26 mouse cellular contexts compared by ENCODE assay signal in genomic region chr11:117288765-117289164, GRCm38 (mm10).
DNase-seq lines count a peak whose midpoint lies in the region; ATAC-seq and TF ChIP-seq lines count a peak whose summit lies in the region.
"Had no signal": no experiment of that assay in that cellular context is flagged by ENCODE, and none has a peak within 500 bp of the region (broad histone marks: within the 10 kb centered on the region; RNA-seq: fewer than 3 reads in every experiment).

No protein-coding gene starts in this region.

- H3K27ac ChIP-seq in forebrain, embryonic 12.5 days = 0 out of 2 replicates have a peak overlapping the region, but pooled peaks have one; percentile 13
- H3K27ac ChIP-seq in forebrain, postnatal 0 days (ENCODE audit: low read depth, low read length) = no peak overlapping the region
- 0 out of 2 replicates have a peak overlapping the region, but pooled peaks have one; percentile 8 for H3K27ac ChIP-seq in hindbrain, embryonic 13.5 days
- no peak overlapping the region for H3K27ac ChIP-seq in hindbrain, embryonic 14.5 days
- H3K27ac ChIP-seq in embryonic facial prominence, embryonic 13.5 days = peak overlapping the region; percentile 11; the same call in 1 of the 2 replicates
- H3K27ac ChIP-seq: heart, embryonic 15.5 days had no signal

- H3K9me3 ChIP-seq in forebrain, embryonic 12.5 days = no peaks in the 10 kb centered on the region
- no peaks in the 10 kb centered on the region for H3K9me3 ChIP-seq in forebrain, postnatal 0 days (ENCODE audit: low read length)
- no peaks in the 10 kb centered on the region for H3K9me3 ChIP-seq in hindbrain, embryonic 13.5 days
- no peaks in the 10 kb centered on the region for H3K9me3 ChIP-seq in hindbrain, embryonic 14.5 days (ENCODE audit: control insufficient read depth, low read length)
- H3K9me3 ChIP-seq in embryonic facial prominence, embryonic 13.5 days = no peaks in the 10 kb centered on the region
- H3K9me3 ChIP-seq: G1E; heart, embryonic 12.5 days; heart, embryonic 15.5 days had no signal

- DNase-seq in forebrain, postnatal 0 days = no peak
- DNase-seq in hindbrain, embryonic 14.5 days (ENCODE audit: low spot score) = no peak
- peak; percentile 30 for DNase-seq in thymus, postnatal 14 days
- no peak for DNase-seq in thymus, postnatal 36 days
- DNase-seq in MN1 (ENCODE audit: low spot score) = no peak
- DNase-seq: adrenal gland, adult 2 months; adrenal gland, postnatal 14 days; B cell, adult 2 months; cerebellum, adult 11 months; cerebellum, adult 2 months; cerebellum, adult 9-11 months; cerebellum, postnatal 25 days; gastrocnemius, postnatal 25 days; heart, postnatal 36 days; kidney, adult 18-20 months had no signal

- no peak for ATAC-seq in forebrain, embryonic 12.5 days (ENCODE audit: low FRiP score)
- no peak for ATAC-seq in forebrain, postnatal 0 days
- no peak for ATAC-seq in hindbrain, embryonic 13.5 days (ENCODE audit: low FRiP score)
- ATAC-seq in hindbrain, embryonic 14.5 days (ENCODE audit: low FRiP score) = no peak
- no peak for ATAC-seq in embryonic facial prominence, embryonic 13.5 days (ENCODE audit: insufficient number of reproducible peaks, insufficient read depth, low FRiP score, low TSS enrichment, low read depth)
- ATAC-seq: forebrain, embryonic 14.5 days; hindbrain, embryonic 16.5 days; inflammation-experienced regulatory T-cells, adult 6 months; intestine, embryonic 16.5 days had no signal

- peaks cover 22% of the 10 kb centered on the region for H3K4me1 ChIP-seq in forebrain, embryonic 12.5 days
- no peaks in the 10 kb centered on the region for H3K4me1 ChIP-seq in forebrain, postnatal 0 days (ENCODE audit: insufficient read depth)
- H3K4me1 ChIP-seq in hindbrain, embryonic 13.5 days (replicated peaks) = peaks cover 28% of the 10 kb centered on the region
- peaks cover 15% of the 10 kb centered on the region; the same call in 1 of the 2 replicates for H3K4me1 ChIP-seq in hindbrain, embryonic 14.5 days (replicated peaks; ENCODE audit: control insufficient read depth, insufficient read depth, low read length)
- H3K4me1 ChIP-seq in embryonic facial prominence, embryonic 13.5 days = peaks cover 57% of the 10 kb centered on the region

- H3K4me2 ChIP-seq in forebrain, embryonic 12.5 days = no peak overlapping the region
- H3K4me2 ChIP-seq in forebrain, postnatal 0 days (ENCODE audit: low read depth) = no peak overlapping the region
- no peak overlapping the region for H3K4me2 ChIP-seq in hindbrain, embryonic 13.5 days
- no peak overlapping the region for H3K4me2 ChIP-seq in hindbrain, embryonic 14.5 days (replicated peaks)
- no peak overlapping the region for H3K4me2 ChIP-seq in embryonic facial prominence, embryonic 13.5 days
- H3K4me2 ChIP-seq: heart, embryonic 12.5 days; heart, embryonic 15.5 days had no signal

- no peaks in the 10 kb centered on the region for H3K27me3 ChIP-seq in forebrain, embryonic 12.5 days
- H3K27me3 ChIP-seq in forebrain, postnatal 0 days (ENCODE audit: insufficient read depth, low read length) = no peaks in the 10 kb centered on the region
- no peaks in the 10 kb centered on the region for H3K27me3 ChIP-seq in hindbrain, embryonic 13.5 days
- no peaks in the 10 kb centered on the region for H3K27me3 ChIP-seq in hindbrain, embryonic 14.5 days (ENCODE audit: control insufficient read depth, insufficient read depth, low read length)
- H3K27me3 ChIP-seq in embryonic facial prominence, embryonic 13.5 days = no peaks in the 10 kb centered on the region
- H3K27me3 ChIP-seq: CH12.LX; heart, embryonic 12.5 days; heart, embryonic 15.5 days had no signal

- H3K9ac ChIP-seq in forebrain, embryonic 12.5 days = no peak overlapping the region
- H3K9ac ChIP-seq in forebrain, postnatal 0 days = no peak overlapping the region
- H3K9ac ChIP-seq in hindbrain, embryonic 13.5 days = no peak overlapping the region
- H3K9ac ChIP-seq in hindbrain, embryonic 14.5 days = no peak overlapping the region
- no peak overlapping the region for H3K9ac ChIP-seq in embryonic facial prominence, embryonic 13.5 days
- H3K9ac ChIP-seq: heart, embryonic 12.5 days; heart, embryonic 15.5 days had no signal

- 87% methylated on average over 8 of the region's 8 CpGs for WGBS in forebrain, embryonic 12.5 days
- WGBS in forebrain, postnatal 0 days = 90% methylated on average over 8 of the region's 8 CpGs
- 74% methylated on average over 8 of the region's 8 CpGs for WGBS in hindbrain, embryonic 13.5 days
- WGBS in hindbrain, embryonic 14.5 days = 81% methylated on average over 8 of the region's 8 CpGs
- WGBS in embryonic facial prominence, embryonic 13.5 days = 47% methylated on average over 8 of the region's 8 CpGs

- no peak for TF ChIP-seq CTCF in forebrain, postnatal 0 days (IDR thresholded peaks at IDR 0.05; ENCODE audit: low read depth)

- H3K36me3 ChIP-seq in forebrain, embryonic 12.5 days (replicated peaks) = peaks cover 25% of the 10 kb centered on the region
- 0 out of 2 replicates have a peak, but pooled peaks cover 5% of the 10 kb centered on the region for H3K36me3 ChIP-seq in forebrain, postnatal 0 days (ENCODE audit: insufficient read depth)
- peaks cover 17% of the 10 kb centered on the region for H3K36me3 ChIP-seq in hindbrain, embryonic 13.5 days
- no peaks in the 10 kb centered on the region for H3K36me3 ChIP-seq in hindbrain, embryonic 14.5 days (replicated peaks; ENCODE audit: control insufficient read depth, insufficient read depth)
- peaks cover 41% of the 10 kb centered on the region for H3K36me3 ChIP-seq in embryonic facial prominence, embryonic 13.5 days

- no peak overlapping the region for H3K4me3 ChIP-seq in forebrain, embryonic 12.5 days (replicated peaks)
- H3K4me3 ChIP-seq in forebrain, postnatal 0 days (ENCODE audit: low read depth, low read length) = no peak overlapping the region
- H3K4me3 ChIP-seq in hindbrain, embryonic 13.5 days = no peak overlapping the region
- H3K4me3 ChIP-seq in hindbrain, embryonic 14.5 days (replicated peaks; ENCODE audit: low read length) = no peak overlapping the region
- H3K4me3 ChIP-seq in embryonic facial prominence, embryonic 13.5 days = no peak overlapping the region
- H3K4me3 ChIP-seq: heart, embryonic 12.5 days; heart, embryonic 15.5 days had no signal

Comparison
In these comparisons a context has a peak if more than half of its experiments do, and no peak if none do; other contexts are left out.
1. H3K27ac ChIP-seq: peak in forebrain, embryonic 12.5 days (single experiment), hindbrain, embryonic 13.5 days (single experiment) and embryonic facial prominence, embryonic 13.5 days (single experiment); none in forebrain, postnatal 0 days (single experiment) and hindbrain, embryonic 14.5 days (single experiment).